ENCODE assay signal across 9 mouse cellular contexts in genomic region chr7:145221841-145222689, GRCm38 (mm10). TPM values are rescaled to one million over a fixed set of nuclear protein-coding genes. Genes with fewer than 3 reads are reported as not detected.
DNase-seq lines count a peak whose midpoint lies in the region; ATAC-seq and TF ChIP-seq lines count a peak whose summit lies in the region.
"Had no signal": no experiment of that assay in that cellular context is flagged by ENCODE, and none has a peak within 500 bp of the region (broad histone marks: within the 10 kb centered on the region; RNA-seq: fewer than 3 reads in every experiment).

No protein-coding gene starts in this region.

- H3K9ac ChIP-seq in hindbrain, postnatal 0 days (replicated peaks; ENCODE audit: low read length): no peak overlapping the region
- H3K9ac ChIP-seq in hindbrain, embryonic 16.5 days (ENCODE audit: low read depth, low read length): no peak overlapping the region
- no peak overlapping the region for H3K9ac ChIP-seq in embryonic facial prominence, embryonic 15.5 days
- H3K9ac ChIP-seq in limb, embryonic 13.5 days: no peak overlapping the region
- no peak overlapping the region for H3K9ac ChIP-seq in forebrain, embryonic 11.5 days (ENCODE audit: low read length)

- H3K4me3 ChIP-seq in hindbrain, postnatal 0 days (ENCODE audit: low read length): no peak overlapping the region
- H3K4me3 ChIP-seq in hindbrain, embryonic 16.5 days (ENCODE audit: low read length): no peak overlapping the region
- H3K4me3 ChIP-seq in embryonic facial prominence, embryonic 15.5 days (replicated peaks): no peak overlapping the region
- H3K4me3 ChIP-seq in limb, embryonic 13.5 days: no peak overlapping the region
- H3K4me3 ChIP-seq in forebrain, embryonic 11.5 days (ENCODE audit: low read depth, low read length): no peak overlapping the region

- H3K4me2 ChIP-seq in hindbrain, postnatal 0 days (ENCODE audit: low read depth, low read length): no peak overlapping the region
- H3K4me2 ChIP-seq in hindbrain, embryonic 16.5 days (ENCODE audit: low read length): no peak overlapping the region
- no peak overlapping the region for H3K4me2 ChIP-seq in embryonic facial prominence, embryonic 15.5 days (replicated peaks)
- H3K4me2 ChIP-seq in limb, embryonic 13.5 days (replicated peaks): no peak overlapping the region
- no peak overlapping the region for H3K4me2 ChIP-seq in forebrain, embryonic 11.5 days (ENCODE audit: low read depth, low read length, severe bottlenecking)

- 35% methylated on average over 2 of the region's 2 CpGs for WGBS in hindbrain, postnatal 0 days
- WGBS in hindbrain, embryonic 16.5 days: 27% methylated on average over 2 of the region's 2 CpGs
- 0% methylated on average over 2 of the region's 2 CpGs for WGBS in embryonic facial prominence, embryonic 15.5 days
- WGBS in limb, embryonic 13.5 days: 8% methylated on average over 2 of the region's 2 CpGs
- WGBS in forebrain, embryonic 11.5 days: 54% methylated on average over 2 of the region's 2 CpGs

- H3K9me3 ChIP-seq in hindbrain, postnatal 0 days (ENCODE audit: low read length): no peaks in the 10 kb centered on the region
- no peaks in the 10 kb centered on the region for H3K9me3 ChIP-seq in hindbrain, embryonic 16.5 days (ENCODE audit: control insufficient read depth, low read length)
- no peaks in the 10 kb centered on the region for H3K9me3 ChIP-seq in embryonic facial prominence, embryonic 15.5 days (replicated peaks)
- H3K9me3 ChIP-seq in limb, embryonic 13.5 days: peaks cover 5% of the 10 kb centered on the region; the same call in 1 of the 2 replicates
- H3K9me3 ChIP-seq in forebrain, embryonic 11.5 days (ENCODE audit: control insufficient read depth, low read length): no peaks in the 10 kb centered on the region

- H3K4me1 ChIP-seq in hindbrain, postnatal 0 days (ENCODE audit: insufficient read depth, low read length): no peaks in the 10 kb centered on the region
- no peaks in the 10 kb centered on the region for H3K4me1 ChIP-seq in hindbrain, embryonic 16.5 days (ENCODE audit: control insufficient read depth, insufficient read depth, low read depth, low read length)
- H3K4me1 ChIP-seq in embryonic facial prominence, embryonic 15.5 days: peaks cover 25% of the 10 kb centered on the region
- H3K4me1 ChIP-seq in limb, embryonic 13.5 days: peaks cover 15% of the 10 kb centered on the region
- no peaks in the 10 kb centered on the region for H3K4me1 ChIP-seq in forebrain, embryonic 11.5 days (replicated peaks; ENCODE audit: control insufficient read depth, insufficient read depth, low read length)

- H3K36me3 ChIP-seq in hindbrain, postnatal 0 days (ENCODE audit: insufficient read depth, low read length): no peaks in the 10 kb centered on the region
- no peaks in the 10 kb centered on the region for H3K36me3 ChIP-seq in hindbrain, embryonic 16.5 days (ENCODE audit: control insufficient read depth, insufficient read depth, low read length)
- no peaks in the 10 kb centered on the region for H3K36me3 ChIP-seq in embryonic facial prominence, embryonic 15.5 days
- H3K36me3 ChIP-seq in limb, embryonic 13.5 days: no peaks in the 10 kb centered on the region
- no peaks in the 10 kb centered on the region for H3K36me3 ChIP-seq in forebrain, embryonic 11.5 days (ENCODE audit: control insufficient read depth, insufficient read depth, low read length)

- 0 out of 2 replicates have a peak, but pooled peaks have one; percentile 7 for ATAC-seq in hindbrain, postnatal 0 days
- no peak for ATAC-seq in hindbrain, embryonic 16.5 days
- peak; percentile 88 for ATAC-seq in embryonic facial prominence, embryonic 15.5 days (ENCODE audit: insufficient number of reproducible peaks, low FRiP score, low TSS enrichment, low read depth)
- ATAC-seq in limb, embryonic 13.5 days (ENCODE audit: low FRiP score, low read depth): peak; percentile 87
- no peak; the same call in 1 of the 2 replicates for ATAC-seq in forebrain, embryonic 11.5 days (replicated peaks; ENCODE audit: low FRiP score)

- DNase-seq in hindbrain, postnatal 0 days (ENCODE audit: low spot score): no peak
- peak; percentile 22 for DNase-seq in WW6 (ENCODE audit: low read depth, low spot score)
- DNase-seq in heart, postnatal 4 days: peak; percentile 71
- peak; percentile 23 for DNase-seq in right cerebral cortex, postnatal 14 days
- DNase-seq in forebrain, embryonic 11.5 days (ENCODE audit: low spot score): no peak

- H3K27me3 ChIP-seq in hindbrain, postnatal 0 days (ENCODE audit: insufficient read depth, low read length): no peaks in the 10 kb centered on the region
- no peaks in the 10 kb centered on the region for H3K27me3 ChIP-seq in hindbrain, embryonic 16.5 days (replicated peaks; ENCODE audit: control insufficient read depth, insufficient read depth, low read length)
- H3K27me3 ChIP-seq in embryonic facial prominence, embryonic 15.5 days: no peaks in the 10 kb centered on the region
- H3K27me3 ChIP-seq in limb, embryonic 13.5 days: no peaks in the 10 kb centered on the region
- H3K27me3 ChIP-seq in forebrain, embryonic 11.5 days (ENCODE audit: control insufficient read depth, insufficient read depth, low read length): no peaks in the 10 kb centered on the region

- no peak overlapping the region for H3K27ac ChIP-seq in hindbrain, postnatal 0 days
- H3K27ac ChIP-seq in hindbrain, embryonic 16.5 days (ENCODE audit: low read depth, low read length): no peak overlapping the region
- peak overlapping the region; percentile 83 for H3K27ac ChIP-seq in embryonic facial prominence, embryonic 15.5 days (replicated peaks)
- H3K27ac ChIP-seq in limb, embryonic 13.5 days: peak overlapping the region; percentile 73
- H3K27ac ChIP-seq in forebrain, embryonic 11.5 days (ENCODE audit: low read depth, low read length): no peak overlapping the region
- H3K27ac ChIP-seq: macrophage had no signal

- peak; percentile 27; the same call in 1 of the 2 replicates for TF ChIP-seq CTCF in hindbrain, postnatal 0 days (IDR thresholded peaks at IDR 0.05; ENCODE audit: low read depth)

RNA-seq across cellular contexts. Expression of gene 1810010D01Rik, which starts 14.1 kb away (rescaled TPM):
- 1.6 TPM in 1 of 2 replicates, not detected in the other for total RNA-seq in hindbrain, postnatal 0 days (2014; rRNA removed)
- 0.20 TPM in 1 of 2 replicates, not detected in the other for polyA plus RNA-seq in hindbrain, postnatal 0 days (2015; fragmentation: Nextera tagmentation; extraction: Ambion mirVana)
- not detected in 2 replicates for polyA plus RNA-seq in hindbrain, embryonic 16.5 days (2015; fragmentation: Nextera tagmentation; extraction: Ambion mirVana)
- 0.19 TPM in 1 of 2 replicates, not detected in the other for polyA plus RNA-seq in embryonic facial prominence, embryonic 15.5 days (2015; fragmentation: Nextera tagmentation; extraction: Ambion mirVana)
- total RNA-seq in heart, postnatal 4 days (2021): under 1 TPM in 1 of 2 experiments, not detected in 1; 0.31 TPM
- 0.60 TPM in 1 of 2 replicates, not detected in the other for polyA plus RNA-seq in limb, embryonic 13.5 days (2015; fragmentation: Nextera tagmentation; extraction: Ambion mirVana)
- polyA plus RNA-seq in forebrain, embryonic 11.5 days (2014; fragmentation: Nextera tagmentation; extraction: Ambion mirVana): 0.21 TPM in 1 of 2 replicates, not detected in the other
- polyA plus RNA-seq: macrophage had no signal

Comparison
In these comparisons a context has a peak if more than half of its experiments do, and no peak if none do; other contexts are left out.
1. ATAC-seq: peak in hindbrain, postnatal 0 days (single experiment), embryonic facial prominence, embryonic 15.5 days (single experiment) and limb, embryonic 13.5 days (single experiment); none in hindbrain, embryonic 16.5 days (single experiment) and forebrain, embryonic 11.5 days (single experiment).
2. DNase-seq: peak in WW6 (single experiment), heart, postnatal 4 days (single experiment) and right cerebral cortex, postnatal 14 days (single experiment); none in hindbrain, postnatal 0 days (single experiment) and forebrain, embryonic 11.5 days (single experiment).
3. H3K27ac ChIP-seq: peak in embryonic facial prominence, embryonic 15.5 days (single experiment) and limb, embryonic 13.5 days (single experiment); none in hindbrain, postnatal 0 days (single experiment), hindbrain, embryonic 16.5 days (single experiment) and forebrain, embryonic 11.5 days (single experiment).